In the genomic region with DNA sequence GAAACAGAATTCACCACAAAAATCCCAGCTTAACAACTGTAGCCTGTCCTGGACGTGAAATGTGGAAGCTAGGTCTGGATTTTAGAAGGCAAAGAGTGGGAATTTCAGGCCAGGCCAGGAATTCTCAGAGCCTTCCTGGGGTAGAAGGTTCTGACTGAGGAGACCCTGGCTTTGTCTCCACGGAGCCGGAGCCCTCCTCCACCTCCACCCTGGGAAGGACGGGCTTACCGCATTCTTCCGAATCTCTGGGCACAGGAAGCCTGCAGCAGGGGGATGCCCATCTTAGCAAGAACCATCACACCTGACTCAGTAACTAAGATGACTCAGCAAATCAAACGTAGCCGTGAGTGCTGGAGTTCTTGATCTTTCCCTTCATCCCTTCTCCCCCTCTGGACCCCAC, we compare ENCODE assay signal across 25 mouse cellular contexts.
DNase-seq lines count a peak whose midpoint lies in the region; ATAC-seq and TF ChIP-seq lines count a peak whose summit lies in the region.
"Had no signal": no experiment of that assay in that cellular context is flagged by ENCODE, and none has a peak within 500 bp of the region (broad histone marks: within the 10 kb centered on the region; RNA-seq: fewer than 3 reads in every experiment).

No protein-coding gene starts in this region.

- H3K9ac ChIP-seq in limb, embryonic 11.5 days (ENCODE audit: low read length): no peak overlapping the region
- H3K9ac ChIP-seq in lung, postnatal 0 days (replicated peaks; ENCODE audit: low read depth): no peak overlapping the region
- H3K9ac ChIP-seq in stomach, postnatal 0 days (ENCODE audit: low read length): no peak overlapping the region
- H3K9ac ChIP-seq: embryonic facial prominence, embryonic 13.5 days; embryonic facial prominence, embryonic 15.5 days; forebrain, embryonic 13.5 days; forebrain, embryonic 15.5 days; forebrain, postnatal 0 days had no signal

- 90% methylated on average over 8 of the region's 8 CpGs for WGBS in limb, embryonic 11.5 days
- WGBS in limb, embryonic 10.5 days: 96% methylated on average over 8 of the region's 8 CpGs
- WGBS in lung, postnatal 0 days: 85% methylated on average over 8 of the region's 8 CpGs
- 86% methylated on average over 8 of the region's 8 CpGs for WGBS in stomach, postnatal 0 days

- H3K36me3 ChIP-seq in limb, embryonic 11.5 days (ENCODE audit: control insufficient read depth, insufficient read depth, low read length): peaks cover 24% of the 10 kb centered on the region
- H3K36me3 ChIP-seq in limb, embryonic 10.5 days: peaks cover 90% of the 10 kb centered on the region
- H3K36me3 ChIP-seq in lung, postnatal 0 days (ENCODE audit: insufficient read depth, low read length): peaks cover 52% of the 10 kb centered on the region
- H3K36me3 ChIP-seq in stomach, postnatal 0 days (ENCODE audit: control insufficient read depth, insufficient read depth, low read length): peaks cover 33% of the 10 kb centered on the region
- H3K36me3 ChIP-seq: forebrain, embryonic 15.5 days; G1E had no signal

- H3K9me3 ChIP-seq in limb, embryonic 11.5 days (ENCODE audit: control insufficient read depth, low read length): no peaks in the 10 kb centered on the region
- H3K9me3 ChIP-seq in limb, embryonic 10.5 days (replicated peaks): no peaks in the 10 kb centered on the region
- no peaks in the 10 kb centered on the region for H3K9me3 ChIP-seq in lung, postnatal 0 days (ENCODE audit: low read length)
- H3K9me3 ChIP-seq in stomach, postnatal 0 days (ENCODE audit: control insufficient read depth, low read length): no peaks in the 10 kb centered on the region
- H3K9me3 ChIP-seq: embryonic facial prominence, embryonic 13.5 days; embryonic facial prominence, embryonic 15.5 days; forebrain, embryonic 13.5 days; forebrain, embryonic 15.5 days had no signal

- ATAC-seq in limb, embryonic 11.5 days (ENCODE audit: insufficient number of reproducible peaks, low FRiP score, low TSS enrichment, low read depth): no peak
- ATAC-seq in lung, postnatal 0 days: no peak
- ATAC-seq in stomach, postnatal 0 days (ENCODE audit: low FRiP score, low TSS enrichment): no peak
- no peak for ATAC-seq in erythroid progenitor cell, adult 5-6 weeks (replicated peaks; ENCODE audit: low FRiP score, poor library complexity, severe bottlenecking)
- no peak for ATAC-seq in activated CD4-positive, CD25-positive, alpha-beta regulatory T cell, adult 4 months
- ATAC-seq: forebrain, embryonic 15.5 days; forebrain, postnatal 0 days; Patski had no signal

- TF ChIP-seq CTCF in lung, postnatal 0 days (IDR thresholded peaks at IDR 0.05): no peak
- no peak for TF ChIP-seq CTCF in stomach, postnatal 0 days (IDR thresholded peaks at IDR 0.05; ENCODE audit: low read depth)

- no peak overlapping the region for H3K27ac ChIP-seq in limb, embryonic 11.5 days (replicated peaks; ENCODE audit: low read depth, low read length)
- no peak overlapping the region for H3K27ac ChIP-seq in limb, embryonic 10.5 days
- no peak overlapping the region for H3K27ac ChIP-seq in lung, postnatal 0 days (ENCODE audit: low read length)
- no peak overlapping the region for H3K27ac ChIP-seq in stomach, postnatal 0 days (replicated peaks)
- H3K27ac ChIP-seq: embryonic facial prominence, embryonic 13.5 days; embryonic facial prominence, embryonic 15.5 days; forebrain, embryonic 13.5 days; forebrain, embryonic 15.5 days had no signal

- no peak for TF ChIP-seq EP300 in lung, postnatal 0 days (IDR thresholded peaks at IDR 0.05)
- no peak for TF ChIP-seq EP300 in stomach, postnatal 0 days (optimal IDR thresholded peaks at IDR 0.05)

- no peak overlapping the region for H3K4me2 ChIP-seq in limb, embryonic 11.5 days (ENCODE audit: low read depth, severe bottlenecking)
- H3K4me2 ChIP-seq in lung, postnatal 0 days (replicated peaks; ENCODE audit: low read depth, low read length): no peak overlapping the region
- no peak overlapping the region for H3K4me2 ChIP-seq in stomach, postnatal 0 days (replicated peaks; ENCODE audit: low read depth)
- H3K4me2 ChIP-seq: embryonic facial prominence, embryonic 13.5 days; embryonic facial prominence, embryonic 15.5 days; forebrain, embryonic 13.5 days; forebrain, embryonic 15.5 days had no signal

- H3K27me3 ChIP-seq in limb, embryonic 11.5 days (ENCODE audit: control insufficient read depth, insufficient read depth, low read length): no peaks in the 10 kb centered on the region
- H3K27me3 ChIP-seq in limb, embryonic 10.5 days (ENCODE audit: low read depth, poor library complexity, severe bottlenecking): no peaks in the 10 kb centered on the region
- H3K27me3 ChIP-seq in lung, postnatal 0 days (replicated peaks; ENCODE audit: insufficient read depth, low read length): no peaks in the 10 kb centered on the region
- no peaks in the 10 kb centered on the region for H3K27me3 ChIP-seq in stomach, postnatal 0 days (ENCODE audit: control insufficient read depth, insufficient read depth, low read length)
- H3K27me3 ChIP-seq: embryonic facial prominence, embryonic 13.5 days; embryonic facial prominence, embryonic 15.5 days; forebrain, embryonic 13.5 days; forebrain, embryonic 15.5 days; Patski had no signal

- no peak overlapping the region for H3K4me3 ChIP-seq in limb, embryonic 11.5 days (ENCODE audit: low read depth, low read length)
- no peak overlapping the region for H3K4me3 ChIP-seq in limb, embryonic 10.5 days
- no peak overlapping the region for H3K4me3 ChIP-seq in lung, postnatal 0 days (ENCODE audit: low read depth, low read length)
- no peak overlapping the region for H3K4me3 ChIP-seq in stomach, postnatal 0 days (ENCODE audit: low read depth, low read length)
- H3K4me3 ChIP-seq: embryonic facial prominence, embryonic 13.5 days; embryonic facial prominence, embryonic 15.5 days; erythroblast, embryonic 14.5 days; forebrain, embryonic 13.5 days; forebrain, embryonic 15.5 days had no signal

- DNase-seq in limb, embryonic 11.5 days (ENCODE audit: low spot score): peak; percentile 15
- DNase-seq in limb, embryonic 10.5 days (ENCODE audit: low spot score): no peak
- DNase-seq in lung, postnatal 0 days (ENCODE audit: low spot score): peak; percentile 1
- no peak for DNase-seq in lung, adult 18-20 months
- peak; percentile 23 for DNase-seq in R1 (ENCODE audit: low read depth, low spot score)
- peak; percentile 10 for DNase-seq in stomach, postnatal 0 days (ENCODE audit: low spot score)
- DNase-seq: adrenal gland, adult 8-10 months; adrenal gland, postnatal 14 days; adrenal gland, postnatal 36 days; cerebellum, adult 11 months; cerebellum, adult 18-20 months; cerebellum, adult 8-10 months; cerebellum, adult 9-11 months; cerebellum, postnatal 36 days; embryo, embryonic 11 days; forebrain, postnatal 0 days had no signal

- no peaks in the 10 kb centered on the region for H3K4me1 ChIP-seq in limb, embryonic 11.5 days (ENCODE audit: control insufficient read depth, insufficient read depth, low read length)
- no peaks in the 10 kb centered on the region for H3K4me1 ChIP-seq in limb, embryonic 10.5 days
- no peaks in the 10 kb centered on the region for H3K4me1 ChIP-seq in lung, postnatal 0 days (ENCODE audit: insufficient read depth, low read depth, low read length)
- no peaks in the 10 kb centered on the region for H3K4me1 ChIP-seq in stomach, postnatal 0 days (replicated peaks; ENCODE audit: control insufficient read depth, insufficient read depth)
- H3K4me1 ChIP-seq: embryonic facial prominence, embryonic 15.5 days; forebrain, embryonic 13.5 days had no signal

Comparison
In these comparisons a context has a peak if more than half of its experiments do, and no peak if none do; other contexts are left out.
1. DNase-seq: peak in limb, embryonic 11.5 days (single experiment), lung, postnatal 0 days (single experiment), R1 (single experiment) and stomach, postnatal 0 days (single experiment); none in limb, embryonic 10.5 days (single experiment) and lung, adult 18-20 months (0 of 2).